Mouse (Mus musculus) limb, embryonic 14.5 days (tissue): ENCODE data around the gene Rnf167. TPM values are rescaled to one million over a fixed set of nuclear protein-coding genes. Genes with fewer than 3 reads are reported as not detected.

ENCODE experiments used
- ATAC-seq: fragments of 200-750 bp; cut with Nextera tagmentation; 2 replicates; pipeline ENCODE4 v1.8.0; 2017; ENCODE audit warnings: low read depth, moderate number of reproducible peaks, moderate TSS enrichment; ENCODE audit not compliant: low FRiP score
- DNase-seq: peaks from one replicate; pipeline ENCODE4 v3.0.0-alpha.2; 2015; ENCODE audit warnings: low spot score
- H3K27ac ChIP-seq: fragments of 300-500 bp; sonication (generic); replicated peaks from 2 replicates; pipeline ENCODE4 v1.5.1; 2014; ENCODE audit warnings: low read depth, mild to moderate bottlenecking, low read length, moderate library complexity, mixed read lengths
- H3K27me3 ChIP-seq: fragments of 300-500 bp; sonication (generic); 2 replicates; pipeline ENCODE4 v1.6.1; 2014; ENCODE audit warnings: low read length, mixed read lengths; ENCODE audit not compliant: control insufficient read depth, insufficient read depth
- H3K36me3 ChIP-seq: fragments of 300-500 bp; sonication (generic); 2 replicates; pipeline ENCODE4 v1.6.1; 2014; ENCODE audit warnings: mild to moderate bottlenecking, low read length, moderate library complexity, mixed read lengths; ENCODE audit not compliant: control insufficient read depth, insufficient read depth
- H3K4me1 ChIP-seq: fragments of 300-500 bp; sonication (generic); 2 replicates; pipeline ENCODE4 v1.6.1; 2014; ENCODE audit warnings: antibody characterized with exemption, low read length, mixed read lengths; ENCODE audit not compliant: control insufficient read depth, insufficient read depth
- H3K4me2 ChIP-seq: fragments of 300-500 bp; sonication (generic); replicated peaks from 2 replicates; pipeline ENCODE4 v1.6.1; 2014; ENCODE audit warnings: low read depth, mild to moderate bottlenecking, low read length, moderate library complexity; ENCODE audit not compliant: severe bottlenecking
- H3K4me3 ChIP-seq: fragments of 300-500 bp; sonication (generic); replicated peaks from 2 replicates; pipeline ENCODE4 v1.5.1; 2014; ENCODE audit warnings: low read length
- H3K9ac ChIP-seq: fragments of 300-500 bp; sonication (generic); 2 replicates; pipeline ENCODE4 v1.6.1; 2014; ENCODE audit warnings: mild to moderate bottlenecking, low read depth, low read length, moderate library complexity; ENCODE audit not compliant: severe bottlenecking
- H3K9me3 ChIP-seq: fragments of 300-500 bp; sonication (generic); 2 replicates; pipeline ENCODE4 v1.6.1; 2016; ENCODE audit warnings: low read length; ENCODE audit not compliant: control insufficient read depth
- POLR2A ChIP-seq: fragments of 200-500 bp; IDR thresholded peaks from 2 replicates; pipeline ENCODE4 v1.8.0; 2012; ENCODE audit warnings: inconsistent platforms, mild to moderate bottlenecking, moderate library complexity, borderline replicate concordance; ENCODE audit not compliant: insufficient read depth, insufficient read length; ENCODE audit errors: extremely low read depth
- WGBS: fragments of 180-500 bp; shearing (Covaris S2); extraction: QIAGEN DNeasy Blood & Tissue Kit; methylation state at CpG from one replicate; pipeline ENCODE4 v1.1.7; 2014; 5-methylcytosine and 5-hydroxymethylcytosine counted together
- polyA plus RNA-seq, 2 experiments: library from polyadenylated mRNA; depleted of rRNA in 1 of 2; stranded (reverse) in 1 of 2; unstranded in 1 of 2; fragments of >200 nt; fragmentation: Nextera tagmentation in 1 of 2; extraction: Ambion mirVana in 1 of 2; gene quantifications; 2 replicates each; pipeline versions ENCODE4 v1.2.1 to v1.2.3; 2012 to 2014

The Rnf167 gene
- polyA plus RNA-seq, 2 experiments = 96.3 to 109 TPM

GRCm38 (mm10) chr11:70626877-70627276 is 20.2 kb upstream of the Rnf167 start:
- H3K4me3 ChIP-seq = no peak overlapping the region
- ATAC-seq = no peak
- no peak overlapping the region for H3K4me2 ChIP-seq
- 77% methylated on average over 4 of the region's 4 CpGs for WGBS
- no peaks in the 10 kb centered on the region for H3K9me3 ChIP-seq
- H3K4me1 ChIP-seq = no peaks in the 10 kb centered on the region
- no peak for TF ChIP-seq POLR2A
- H3K36me3 ChIP-seq = no peaks in the 10 kb centered on the region
- H3K27me3 ChIP-seq = no peaks in the 10 kb centered on the region
- no peak overlapping the region for H3K27ac ChIP-seq
- no peak overlapping the region for H3K9ac ChIP-seq
- DNase-seq = no peak

GRCm38 (mm10) chr11:70628431-70628830 is 18.6 kb upstream of the Rnf167 start:
- H3K36me3 ChIP-seq = no peaks in the 10 kb centered on the region
- no peak for ATAC-seq
- H3K9ac ChIP-seq = no peak overlapping the region
- no peak overlapping the region for H3K4me2 ChIP-seq
- H3K27me3 ChIP-seq = no peaks in the 10 kb centered on the region
- no peaks in the 10 kb centered on the region for H3K4me1 ChIP-seq
- no peaks in the 10 kb centered on the region for H3K9me3 ChIP-seq
- TF ChIP-seq POLR2A = no peak
- H3K27ac ChIP-seq = no peak overlapping the region
- no peak for DNase-seq
- H3K4me3 ChIP-seq = no peak overlapping the region
- 73% methylated on average over 2 of the region's 2 CpGs for WGBS

GRCm38 (mm10) chr11:70629557-70629956 is 17.5 kb upstream of the Rnf167 start:
- Histone ChIP-seq H3K36me3 (no peaks in the 10 kb centered on the region), H3K4me2 (no peak overlapping the region), H3K9me3 (no peaks in the 10 kb centered on the region), H3K27ac (no peak overlapping the region), H3K9ac (no peak overlapping the region), H3K27me3 (no peaks in the 10 kb centered on the region), H3K4me1 (no peaks in the 10 kb centered on the region), H3K4me3 (no peak overlapping the region)
- 51% methylated on average over 5 of the region's 5 CpGs for WGBS
- ATAC-seq (no peak), DNase-seq (no peak)
- no peak for TF ChIP-seq POLR2A

- DNase-seq = no peak
- no peak for ATAC-seq
Measured at GRCm38 (mm10) chr11:70630129-70630528, 16.9 kb upstream of the Rnf167 start.

GRCm38 (mm10) chr11:70635601-70636000 is 11.4 kb upstream of the Rnf167 start:
- TF ChIP-seq POLR2A = no peak
- no peaks in the 10 kb centered on the region for H3K36me3 ChIP-seq
- H3K4me1 ChIP-seq = no peaks in the 10 kb centered on the region
- DNase-seq = no peak
- no peak overlapping the region for H3K4me2 ChIP-seq
- no peaks in the 10 kb centered on the region for H3K9me3 ChIP-seq
- no peak overlapping the region for H3K27ac ChIP-seq
- ATAC-seq = no peak
- WGBS = 78% methylated on average over 4 of the region's 4 CpGs
- H3K9ac ChIP-seq = no peak overlapping the region
- no peak overlapping the region for H3K4me3 ChIP-seq
- H3K27me3 ChIP-seq = no peaks in the 10 kb centered on the region

More at GRCm38 (mm10) chr11:70630129-70630528, 16.9 kb upstream of the Rnf167 start:
- Histone ChIP-seq H3K9ac (no peak overlapping the region), H3K36me3 (no peaks in the 10 kb centered on the region), H3K9me3 (no peaks in the 10 kb centered on the region), H3K4me3 (no peak overlapping the region), H3K4me2 (no peak overlapping the region), H3K4me1 (no peaks in the 10 kb centered on the region), H3K27me3 (no peaks in the 10 kb centered on the region), H3K27ac (no peak overlapping the region)
- no peak for TF ChIP-seq POLR2A
- WGBS = 64% methylated on average over 7 of the region's 7 CpGs

GRCm38 (mm10) chr11:70637764-70638163 is 9.3 kb upstream of the Rnf167 start:
- Histone ChIP-seq H3K4me1 (no peaks in the 10 kb centered on the region), H3K36me3 (no peaks in the 10 kb centered on the region), H3K4me3 (no peak overlapping the region), H3K9me3 (no peaks in the 10 kb centered on the region), H3K27me3 (no peaks in the 10 kb centered on the region), H3K27ac (no peak overlapping the region), H3K9ac (no peak overlapping the region), H3K4me2 (no peak overlapping the region)
- DNase-seq (no peak), ATAC-seq (no peak)
- 71% methylated on average over 1 of the region's 1 CpGs for WGBS
- TF ChIP-seq POLR2A = no peak
